Comparison of ENCODE assay signal across 8 mouse cellular contexts in the genomic region with DNA sequence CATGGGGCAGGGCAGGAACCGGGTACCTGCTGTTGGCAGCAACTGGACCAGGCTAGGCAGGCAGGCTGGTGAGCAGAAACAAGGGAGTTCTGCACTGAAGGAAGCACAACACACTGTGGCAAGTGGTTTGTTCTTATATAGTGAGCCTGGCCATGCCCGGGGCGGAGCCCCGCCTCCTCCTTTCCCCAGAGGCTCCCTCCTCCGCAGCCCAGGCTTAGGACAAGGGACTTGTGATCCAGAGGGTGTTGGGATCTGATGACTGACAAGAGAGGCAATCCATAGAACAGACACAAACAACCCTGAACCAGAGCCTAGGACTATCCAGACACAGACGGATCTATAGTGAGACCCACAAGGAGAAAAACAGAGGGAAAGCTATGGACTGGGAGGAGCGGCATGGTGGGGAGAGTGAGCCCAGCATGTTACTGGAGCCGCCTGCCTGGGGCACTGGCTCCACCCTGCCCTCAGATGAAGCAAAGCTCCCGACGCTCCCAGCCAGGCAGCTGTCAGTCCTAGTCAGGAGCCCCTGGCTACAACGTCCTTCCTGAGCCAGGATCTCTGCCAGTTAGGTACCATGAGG. TPM values are rescaled to one million over a fixed set of nuclear protein-coding genes. Genes with fewer than 3 reads are reported as not detected.
DNase-seq lines count a peak whose midpoint lies in the region; ATAC-seq and TF ChIP-seq lines count a peak whose summit lies in the region.

A gene (minus strand): TSS at position 112 of the 580 bp plus-strand sequence.

- H3K4me2 ChIP-seq in hindbrain, embryonic 12.5 days (replicated peaks): peak within 1 kb of the TSS; percentile 44

- H3K9me3 ChIP-seq in E14TG2a.4 (ENCODE audit: low read length): no peaks in the 10 kb centered on the region
- no peaks in the 10 kb centered on the region for H3K9me3 ChIP-seq in hindbrain, embryonic 12.5 days (replicated peaks)

- H3K4me1 ChIP-seq in cerebellum, adult 2 months (ENCODE audit: control insufficient read depth, insufficient read depth, low read length): no peaks in the 10 kb centered on the region; the same call in 1 of the 2 replicates
- H3K4me1 ChIP-seq in E14TG2a.4 (replicated peaks; ENCODE audit: low read depth, low read length): peaks cover 59% of the 10 kb centered on the region
- H3K4me1 ChIP-seq in hindbrain, embryonic 12.5 days: peaks cover 22% of the 10 kb centered on the region

- H3K4me3 ChIP-seq in cerebellum, adult 2 months (replicated peaks; ENCODE audit: insufficient read depth, low read depth, low read length): no peak within 1 kb of the TSS
- peak within 1 kb of the TSS; percentile 50 for H3K4me3 ChIP-seq in E14TG2a.4 (replicated peaks; ENCODE audit: low read length)
- H3K4me3 ChIP-seq in hindbrain, embryonic 12.5 days: no peak within 1 kb of the TSS

- H3K36me3 ChIP-seq in E14TG2a.4 (ENCODE audit: insufficient read depth, low read length): no peaks in the 10 kb centered on the region
- H3K36me3 ChIP-seq in hindbrain, embryonic 12.5 days: no peaks in the 10 kb centered on the region

- 12% methylated on average over 11 of the region's 11 CpGs for WGBS in cerebellum, adult 2 months
- WGBS in hindbrain, embryonic 12.5 days: 6% methylated on average over 11 of the region's 11 CpGs

- no peak for TF ChIP-seq CTCF in cerebellum, adult 2 months (IDR thresholded peaks at IDR 0.05; ENCODE audit: borderline replicate concordance, insufficient read depth, low read depth, low read length)
- no peak for TF ChIP-seq CTCF in E14TG2a.4 (conservative IDR thresholded peaks at IDR 0.05; ENCODE audit: low read length)

- TF ChIP-seq POLR2A in cerebellum, adult 2 months (IDR thresholded peaks at IDR 0.05; ENCODE audit: borderline replicate concordance, insufficient read depth, low read length): no peak

- no peak within 1 kb of the TSS for H3K27ac ChIP-seq in cerebellum, adult 2 months (ENCODE audit: insufficient read depth, low read length)
- no peak within 1 kb of the TSS for H3K27ac ChIP-seq in hindbrain, embryonic 12.5 days

- DNase-seq in cerebellum, adult 2 months: peak; percentile 20 to 24
- DNase-seq in cerebellum, postnatal 14 days: no peak
- peak; percentile 57 for DNase-seq in gastrocnemius, adult 18-20 months (ENCODE audit: low spot score)
- DNase-seq in lung, postnatal 4 days: peak; percentile 52 to 64
- no peak for DNase-seq in adrenal gland, adult 18-20 months (ENCODE audit: low spot score in 2 of 2)

- peak within 1 kb of the TSS; percentile 32 for H3K9ac ChIP-seq in hindbrain, embryonic 12.5 days

- no peaks in the 10 kb centered on the region for H3K27me3 ChIP-seq in cerebellum, adult 2 months (ENCODE audit: control insufficient read depth, insufficient read depth, low read length)
- H3K27me3 ChIP-seq in E14TG2a.4 (ENCODE audit: insufficient read depth, low read length): peaks cover 15% of the 10 kb centered on the region; the same call in 1 of the 2 replicates
- no peaks in the 10 kb centered on the region; the same call in 1 of the 2 replicates for H3K27me3 ChIP-seq in hindbrain, embryonic 12.5 days

- ATAC-seq in hindbrain, embryonic 12.5 days (ENCODE audit: low FRiP score): peak; percentile 51; the same call in 1 of the 2 replicates
- no peak for ATAC-seq in megakaryocyte-erythroid progenitor cell, adult 5-6 weeks (replicated peaks; ENCODE audit: low FRiP score, low TSS enrichment, poor library complexity, severe bottlenecking)

RNA-seq across cellular contexts. Expression of the gene that starts here (rescaled TPM):
- polyA plus RNA-seq in cerebellum, adult 2 months (2012; rRNA removed): 25.8 and 31.2 TPM in 2 replicates
- total RNA-seq in gastrocnemius, adult 18-20 months (2021): 10 to 100 TPM; 21.8 to 30.3 TPM
- 4.7 and 5.0 TPM in 2 replicates for polyA plus RNA-seq in hindbrain, embryonic 12.5 days (2016; fragmentation: Nextera tagmentation; extraction: Ambion mirVana)
- total RNA-seq in megakaryocyte-erythroid progenitor cell, adult 5-6 weeks (2014; fragmentation: Nextera tagmentation): 8.1 and 10.9 TPM in 2 replicates
- 0.19 and 1.0 TPM in 2 replicates for total RNA-seq in megakaryocyte-erythroid progenitor cell, adult 5-6 weeks (2017)
- total RNA-seq in adrenal gland, adult 18-20 months (2021): 1 to 10 TPM; 3.2 to 3.5 TPM

Comparison
In these comparisons a context has a peak if more than half of its experiments do, and no peak if none do; other contexts are left out.
1. DNase-seq: peak in cerebellum, adult 2 months (2 of 2), gastrocnemius, adult 18-20 months (single experiment) and lung, postnatal 4 days (2 of 2); none in cerebellum, postnatal 14 days (0 of 2) and adrenal gland, adult 18-20 months (0 of 2).